Mouse (Mus musculus): ENCODE measurements around the gene Aasdh. TPM values are rescaled to one million over a fixed set of nuclear protein-coding genes. Genes with fewer than 3 reads are reported as not detected.
A peak's percentile ranks its signal among the peaks of the same experiment; 100 is the strongest.

Gene Aasdh
- total RNA-seq, 2 experiments from 2014 or later, result 23.1 to 23.5 TPM

DNA sequence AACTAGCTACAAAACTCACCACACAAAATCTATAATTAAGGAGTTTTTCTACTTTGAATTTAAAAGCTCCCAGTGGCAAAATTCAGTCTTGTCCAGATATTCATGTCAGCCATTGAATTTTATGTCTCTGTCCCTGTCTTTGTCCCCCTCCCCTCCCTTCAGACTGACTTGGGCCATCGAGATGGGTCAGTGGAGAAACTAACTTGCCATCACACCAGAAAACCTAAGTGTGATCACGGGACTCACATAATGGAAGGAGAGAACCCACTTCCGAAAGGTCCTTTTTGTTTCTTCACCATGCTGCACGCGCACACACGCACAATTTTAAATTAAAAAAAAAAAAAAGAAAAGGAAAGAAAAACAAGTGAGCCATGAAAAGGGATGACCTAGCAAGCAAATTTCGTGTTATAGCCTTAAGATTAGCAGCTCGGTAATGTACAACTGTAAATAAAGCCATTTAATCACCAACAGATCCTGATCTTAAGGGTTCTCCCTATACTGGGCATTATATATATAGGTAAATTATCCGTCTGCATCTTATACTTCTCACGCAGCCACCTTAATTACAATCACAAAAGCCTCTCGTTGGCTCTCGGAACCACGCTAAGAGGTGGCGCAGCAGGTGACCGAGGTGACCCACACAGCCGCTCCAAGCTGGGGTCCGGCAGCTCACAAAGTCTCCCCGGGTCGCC lies 455 bp downstream of the Aasdh start:
- H3K4me3 ChIP-seq, result peak overlapping the region; percentile 91
- H3K27ac ChIP-seq, result peak overlapping the region; percentile 98
- no peak for DNase-seq (ENCODE audit: extremely low spot score in 1 of 2, low spot score in 2 of 2)
- intact Hi-C loops (cut with DNase I), result loop anchor here (1.0 to 2.0 kb wide), 2 partner anchors 46 to 70 kb away; partner anchors contain the start of genes Paics, Ppat and Srp72
- no peak for TF ChIP-seq CTCF (IDR thresholded peaks at IDR 0.05)

DNA sequence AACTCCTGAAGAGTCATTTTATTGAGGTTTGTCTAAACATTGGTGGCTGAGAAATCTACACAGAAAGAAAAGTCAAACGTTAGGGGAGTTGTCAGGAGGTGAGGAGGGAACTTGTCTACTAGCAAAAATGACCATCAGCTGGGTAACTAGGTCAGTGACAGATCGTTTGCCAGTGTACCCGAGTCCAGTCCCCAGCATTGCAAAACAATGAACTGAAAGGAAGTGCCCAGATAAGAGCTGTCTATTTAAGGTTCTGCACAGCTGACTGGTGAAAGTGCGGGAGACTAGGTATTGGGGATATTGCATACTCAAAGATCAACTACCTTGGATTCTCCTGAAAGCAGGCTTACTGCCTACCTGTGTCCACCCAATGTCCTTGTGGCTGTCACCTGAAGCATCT lies 3.2 kb downstream of the Aasdh start:
- no peak for DNase-seq (ENCODE audit: extremely low spot score in 1 of 2, low spot score in 2 of 2)
- no peak for TF ChIP-seq CTCF (IDR thresholded peaks at IDR 0.05)
- intact Hi-C loops (cut with DNase I), result no loop called here
- H3K27ac ChIP-seq, result no peak overlapping the region
- no peak overlapping the region for H3K4me3 ChIP-seq

DNA sequence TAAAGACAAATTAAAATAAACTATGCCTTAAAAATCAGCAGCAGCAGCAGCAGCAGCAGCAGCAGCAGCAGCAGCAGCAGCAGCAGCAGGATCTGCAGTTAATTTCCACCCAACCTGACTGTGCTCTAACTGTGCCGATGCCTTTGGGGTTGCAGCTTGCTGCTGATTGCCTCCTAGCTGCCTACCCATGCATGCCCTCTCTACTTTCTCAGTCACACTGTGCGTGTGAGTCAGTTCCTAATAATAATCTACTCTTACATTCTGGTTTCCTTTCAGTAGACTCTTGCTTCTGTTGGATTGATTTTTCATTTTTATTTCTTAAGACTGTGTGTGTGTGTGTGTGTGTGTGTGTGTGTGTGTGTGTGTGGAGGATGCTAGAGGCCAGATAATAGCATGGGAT lies 12.2 kb downstream of the Aasdh start:
- DNase-seq (ENCODE audit: extremely low spot score in 1 of 2, low spot score in 2 of 2), result no peak
- TF ChIP-seq CTCF (IDR thresholded peaks at IDR 0.05), result no peak
- intact Hi-C loops (cut with DNase I), result loop anchor here (2.0 kb wide), 1 partner anchor 18 kb away; no protein-coding TSS in a partner anchor
- no peak overlapping the region for H3K27ac ChIP-seq
- H3K4me3 ChIP-seq, result no peak overlapping the region

DNA sequence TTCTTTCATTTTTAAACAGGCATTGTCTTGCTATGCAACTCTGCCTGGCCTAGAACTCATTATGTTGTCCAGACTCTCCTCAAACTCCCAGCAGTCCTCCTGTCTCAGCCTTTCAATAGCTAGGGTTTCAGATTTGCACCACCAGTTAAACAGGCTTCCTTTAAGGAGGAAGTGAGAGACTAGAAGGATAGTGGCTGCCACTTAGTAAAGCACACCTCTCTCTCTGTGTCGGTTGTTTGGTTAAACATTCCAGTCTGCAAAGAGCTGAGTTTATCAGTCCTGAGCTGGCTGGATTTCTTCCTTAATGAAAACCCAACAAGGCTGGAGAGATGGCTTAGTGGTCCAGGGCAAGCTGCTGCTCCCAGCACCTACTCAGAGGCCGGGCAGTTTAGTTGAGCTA lies 12.7 kb downstream of the Aasdh start:
- no peak overlapping the region for H3K27ac ChIP-seq
- intact Hi-C loops (cut with DNase I), result loop anchor here (2.0 kb wide), 1 partner anchor 18 kb away; no protein-coding TSS in a partner anchor
- H3K4me3 ChIP-seq, result no peak overlapping the region
- no peak for DNase-seq (ENCODE audit: extremely low spot score in 1 of 2, low spot score in 2 of 2)
- no peak for TF ChIP-seq CTCF (IDR thresholded peaks at IDR 0.05)

DNA sequence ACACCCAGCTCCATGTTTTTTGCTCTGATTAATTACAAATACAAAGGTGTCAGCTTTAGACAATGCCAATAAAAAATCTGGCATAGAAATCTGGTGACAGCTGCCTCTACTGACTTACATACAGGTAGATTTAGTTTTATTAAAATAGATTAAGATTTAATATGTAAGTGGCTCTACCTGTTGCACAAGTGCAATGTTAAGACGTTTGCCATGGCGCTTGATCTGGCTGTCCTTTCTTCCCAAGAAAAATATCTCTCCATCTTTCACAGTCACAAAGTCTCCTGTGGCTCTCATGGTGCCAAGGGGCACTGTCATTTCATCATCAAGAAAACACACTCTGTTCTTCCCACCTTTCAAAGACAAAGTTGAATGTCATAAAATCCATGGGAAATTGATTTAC lies 18.3 kb downstream of the Aasdh start:
- H3K4me3 ChIP-seq, result no peak overlapping the region
- intact Hi-C loops (cut with DNase I), result no loop called here
- TF ChIP-seq CTCF (IDR thresholded peaks at IDR 0.05), result no peak
- no peak for DNase-seq (ENCODE audit: extremely low spot score in 1 of 2, low spot score in 2 of 2)
- H3K27ac ChIP-seq, result no peak overlapping the region

DNA sequence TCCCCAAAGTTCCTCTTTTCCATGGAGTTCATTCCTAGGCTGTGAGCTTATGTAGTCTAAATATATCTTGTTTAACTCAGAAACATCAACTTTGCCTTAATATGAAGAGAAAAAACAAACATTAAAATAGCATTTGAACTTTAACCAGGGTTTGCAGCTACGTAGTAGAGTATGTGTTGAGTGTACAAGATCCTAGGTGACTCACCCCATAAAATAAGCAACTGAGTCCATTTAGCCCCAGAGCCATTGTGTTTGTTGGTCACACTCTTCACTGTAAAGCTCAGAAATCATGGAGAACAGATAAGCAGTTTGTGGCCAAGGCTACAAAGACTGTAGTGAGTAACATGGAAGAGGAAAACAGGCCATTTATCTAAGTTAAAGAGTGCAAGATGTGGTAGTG lies 21.2 kb downstream of the Aasdh start:
- intact Hi-C loops (cut with DNase I), result no loop called here
- Histone ChIP-seq H3K4me3 (no peak overlapping the region), H3K27ac (no peak overlapping the region)
- no peak for DNase-seq (ENCODE audit: extremely low spot score in 1 of 2, low spot score in 2 of 2)
- no peak for TF ChIP-seq CTCF (IDR thresholded peaks at IDR 0.05)

DNA sequence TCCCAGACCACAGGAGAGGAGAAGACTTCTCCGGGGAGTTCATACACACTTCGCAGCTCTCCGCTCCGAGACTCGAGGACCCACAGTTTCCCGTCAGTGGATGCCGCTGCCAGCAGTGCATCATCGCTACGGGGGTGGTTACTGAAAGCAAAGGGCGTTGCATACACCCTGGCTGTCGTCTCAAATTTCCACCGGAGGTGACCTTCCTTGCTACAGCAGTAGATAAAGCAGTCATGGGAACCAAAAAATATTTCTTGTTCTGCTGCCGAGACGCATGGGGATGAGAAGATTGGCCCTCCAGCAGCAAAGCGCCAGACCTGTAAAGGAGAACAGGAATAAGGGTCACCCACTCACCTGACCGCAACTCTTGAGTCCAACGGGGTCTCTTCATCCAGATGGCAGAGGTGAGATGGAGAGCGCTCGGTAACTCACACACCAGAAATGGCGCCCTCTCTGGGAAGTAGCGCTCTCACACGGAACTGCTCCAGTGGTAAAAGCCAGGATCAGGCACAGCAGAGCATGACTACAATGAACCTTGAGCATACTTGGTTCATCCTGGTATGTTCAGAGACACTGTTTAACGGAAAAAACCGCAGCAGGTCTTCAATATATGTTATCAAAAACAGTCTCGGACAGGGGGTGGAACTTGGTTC lies 29.1 kb downstream of the Aasdh start:
- no peak for TF ChIP-seq CTCF (IDR thresholded peaks at IDR 0.05)
- intact Hi-C loops (cut with DNase I), result no loop called here
- Histone ChIP-seq H3K4me3 (no peak overlapping the region), H3K27ac (no peak overlapping the region)
- DNase-seq (ENCODE audit: extremely low spot score in 1 of 2, low spot score in 2 of 2), result no peak

DNA sequence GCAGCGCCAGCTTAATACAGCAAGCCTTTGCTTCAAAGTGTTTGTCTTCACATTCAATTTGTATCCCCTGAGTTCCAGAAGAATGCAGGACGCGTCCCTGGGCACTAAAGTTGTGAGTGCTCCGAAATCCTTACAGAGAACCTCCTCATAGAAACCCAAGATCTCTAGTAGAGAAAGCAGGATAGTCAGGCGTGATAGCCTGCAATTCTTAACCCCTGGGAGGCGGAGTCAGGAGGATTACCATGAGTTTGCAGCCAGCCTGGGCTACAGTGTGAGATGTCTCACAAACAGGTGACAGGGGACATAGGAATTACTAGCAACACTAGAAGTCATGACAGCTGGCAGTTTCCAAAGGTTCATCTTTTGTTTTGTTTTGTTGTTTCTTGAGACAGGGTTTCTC lies 35.8 kb downstream of the Aasdh start:
- no peak overlapping the region for H3K4me3 ChIP-seq
- TF ChIP-seq CTCF (IDR thresholded peaks at IDR 0.05), result no peak
- intact Hi-C loops (cut with DNase I), result no loop called here
- DNase-seq (ENCODE audit: extremely low spot score in 1 of 2, low spot score in 2 of 2), result no peak
- H3K27ac ChIP-seq, result no peak overlapping the region

DNA sequence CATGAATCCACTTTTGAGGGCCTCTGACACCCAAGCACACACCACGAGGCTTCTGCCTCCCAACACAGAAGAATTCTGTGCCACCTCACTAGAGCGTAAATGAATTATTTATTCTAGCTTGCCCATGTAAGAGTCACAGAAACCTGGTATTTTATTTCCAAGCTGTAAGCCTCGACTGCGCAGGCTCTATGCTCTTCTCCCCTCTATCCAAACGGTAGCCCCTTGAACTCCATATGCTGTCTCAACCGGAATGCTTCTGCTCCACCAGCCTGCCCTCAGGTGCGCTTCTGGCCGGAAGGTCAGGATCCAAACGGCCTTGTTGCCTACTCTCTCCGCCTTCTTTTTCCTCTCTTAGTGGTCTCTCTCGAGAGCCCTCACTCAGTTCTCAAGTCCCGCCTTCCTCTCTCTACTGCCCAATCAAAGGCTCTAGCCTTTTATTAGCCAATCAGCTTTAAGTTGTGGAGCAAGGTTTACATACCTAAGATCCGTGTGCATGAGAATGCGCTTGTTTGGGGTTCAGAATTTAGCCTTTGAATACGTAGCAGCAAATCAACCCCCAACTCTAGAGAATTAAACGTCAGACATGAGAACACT lies 36.5 kb downstream of the Aasdh start:
- Histone ChIP-seq H3K4me3 (no peak overlapping the region), H3K27ac (no peak overlapping the region)
- no peak for TF ChIP-seq CTCF (IDR thresholded peaks at IDR 0.05)
- intact Hi-C loops (cut with DNase I), result no loop called here
- DNase-seq (ENCODE audit: extremely low spot score in 1 of 2, low spot score in 2 of 2), result no peak

DNA sequence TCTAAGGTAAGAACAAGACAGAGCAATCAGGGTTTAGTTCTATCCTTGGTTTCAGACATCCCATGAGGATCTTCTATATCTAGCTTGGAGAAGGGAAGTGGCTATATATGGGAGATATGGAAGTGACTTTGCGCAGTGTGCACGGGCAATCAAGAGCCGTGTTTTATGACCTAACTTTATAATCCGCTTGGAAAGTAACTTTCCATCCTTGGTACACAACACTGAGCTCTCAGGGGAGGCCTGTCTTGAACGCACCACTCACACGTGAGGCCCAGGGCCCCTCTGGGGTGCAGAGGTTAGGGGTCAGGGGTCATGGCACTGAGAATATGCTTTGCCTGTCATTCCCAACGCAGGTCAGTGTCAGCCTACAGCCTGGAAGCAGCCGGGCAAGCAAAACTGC lies 38.5 kb downstream of the Aasdh start:
- DNase-seq (ENCODE audit: extremely low spot score in 1 of 2, low spot score in 2 of 2), result no peak
- Histone ChIP-seq H3K4me3 (no peak overlapping the region), H3K27ac (no peak overlapping the region)
- intact Hi-C loops (cut with DNase I), result no loop called here
- TF ChIP-seq CTCF (IDR thresholded peaks at IDR 0.05), result no peak

DNA sequence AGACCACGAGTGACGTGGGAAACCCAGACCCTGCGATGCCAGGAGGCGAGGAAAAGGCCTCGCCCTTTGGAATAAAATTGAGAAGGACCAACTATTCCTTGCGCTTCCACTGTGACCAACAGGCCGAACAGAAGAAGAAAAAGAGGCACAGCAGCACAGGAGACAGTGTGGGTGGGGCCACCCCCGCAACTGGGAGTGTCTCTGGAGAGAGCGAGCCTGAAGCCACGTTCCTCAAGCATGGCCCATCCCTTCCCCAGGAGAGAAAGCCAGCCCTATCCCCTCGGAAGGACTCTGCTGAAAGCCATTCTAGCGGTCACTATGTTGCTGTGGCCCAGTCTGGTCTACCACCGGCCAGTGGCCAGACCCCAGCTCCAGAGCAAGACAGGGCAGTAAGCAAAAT lies 46.9 kb downstream of the Aasdh start:
- Histone ChIP-seq H3K4me3 (no peak overlapping the region), H3K27ac (no peak overlapping the region)
- DNase-seq (ENCODE audit: extremely low spot score in 1 of 2, low spot score in 2 of 2), result no peak
- TF ChIP-seq CTCF (IDR thresholded peaks at IDR 0.05), result no peak
- intact Hi-C loops (cut with DNase I), result no loop called here

Data from left cerebral cortex, adult 2 months (tissue).